Mouse (Mus musculus) CH12.LX (cell line): ENCODE measurements at regions not wholly inside any gene's neighbourhood (a gene's known extent, or its start where the extent isn't known, plus 50 kb on each side); places are given as distances from the start of the nearest gene placed in this dataset.

Experiments
- DNase-seq: peaks from one replicate; pipeline ENCODE4 v3.0.0-alpha.2; 2013; ENCODE audit errors: extremely low read depth
- H3K27ac ChIP-seq: 2 replicates; pipeline ENCODE4 v1.5.1; 2012; ENCODE audit warnings: low read depth, mild to moderate bottlenecking, control low read depth, moderate library complexity; ENCODE audit not compliant: insufficient read depth
- H3K27me3 ChIP-seq: replicated peaks from 2 replicates; pipeline ENCODE3; 2012; ENCODE audit warnings: inconsistent platforms
- H3K36me3 ChIP-seq, 2 experiments: replicated peaks in 1 of 2; 2 replicates each; pipeline versions ENCODE3 to v1.6.1; 2012; ENCODE audit warnings: inconsistent platforms in 1 of 2, low read length in 1 of 2, mild to moderate bottlenecking in 1 of 2, mixed read lengths in 1 of 2, moderate library complexity in 1 of 2; ENCODE audit not compliant: control insufficient read depth in 1 of 2, insufficient read depth in 1 of 2
- H3K4me1 ChIP-seq, 2 experiments: 2 replicates each; pipeline ENCODE4 v1.6.1; 2012; ENCODE audit warnings: inconsistent platforms in 1 of 2, moderate library complexity in 1 of 2; ENCODE audit not compliant: insufficient read depth in 2 of 2, control insufficient read depth in 1 of 2
- H3K4me2 ChIP-seq: 2 replicates; pipeline ENCODE4 v1.6.1; 2012; ENCODE audit warnings: low read depth, mild to moderate bottlenecking, control low read depth; ENCODE audit not compliant: poor library complexity, insufficient read depth, severe bottlenecking
- H3K4me3 ChIP-seq, 3 experiments: fragments of 150-350 bp in 1 of 3; sonication (generic) in 1 of 3; replicated peaks in 1 of 3; 2 replicates each; pipeline versions ENCODE3 to v1.5.1; 2011 to 2012; ENCODE audit warnings: low read depth in 2 of 3, low read length in 2 of 3, mild to moderate bottlenecking in 2 of 3, moderate library complexity in 2 of 3, control low read depth in 1 of 3, improper control_type of control experiment in 1 of 3, inconsistent platforms in 1 of 3, mixed read lengths in 1 of 3; ENCODE audit not compliant: poor library complexity in 1 of 3
- H3K79me2 ChIP-seq: replicated peaks from 2 replicates; pipeline ENCODE4 v1.6.1; 2012; ENCODE audit warnings: mild to moderate bottlenecking, moderate library complexity; ENCODE audit not compliant: control insufficient read depth, poor library complexity, insufficient read depth, severe bottlenecking; ENCODE audit errors: extremely low read depth
- H3K9ac ChIP-seq: 2 replicates; pipeline ENCODE4 v1.6.1; 2012; ENCODE audit warnings: low read depth, mild to moderate bottlenecking, control low read depth, moderate library complexity; ENCODE audit not compliant: insufficient read depth
- H3K9me3 ChIP-seq: replicated peaks from 2 replicates; pipeline ENCODE3; 2012; ENCODE audit warnings: low read length, inconsistent platforms, mixed read lengths
- BHLHE40 ChIP-seq: IDR thresholded peaks from 2 replicates; pipeline ENCODE4 v1.6.1; 2011; ENCODE audit warnings: mild to moderate bottlenecking, low read depth, low read length, improper control_type of control experiment
- CHD2 ChIP-seq: IDR thresholded peaks from 2 replicates; pipeline ENCODE4 v1.6.1; 2011; ENCODE audit warnings: low read length, improper control_type of control experiment
- E2F4 ChIP-seq: IDR thresholded peaks from 2 replicates; pipeline ENCODE4 v1.6.1; 2011; ENCODE audit warnings: low read depth, low read length, improper control_type of control experiment; ENCODE audit not compliant: insufficient replicate concordance
- ELF1 ChIP-seq: IDR thresholded peaks from 2 replicates; pipeline ENCODE4 v1.6.1; 2014; ENCODE audit warnings: low read depth, mild to moderate bottlenecking, inconsistent platforms, low read length, improper control_type of control experiment
- EP300 ChIP-seq: IDR thresholded peaks from 2 replicates; pipeline ENCODE4 v1.6.1; 2011; ENCODE audit warnings: low read length, improper control_type of control experiment
- GABPA ChIP-seq: IDR thresholded peaks from 2 replicates; pipeline ENCODE4 v1.6.1; 2012; ENCODE audit warnings: low read depth, low read length, improper control_type of control experiment, inconsistent platforms; ENCODE audit not compliant: insufficient replicate concordance
- IRF4 ChIP-seq: IDR thresholded peaks from 2 replicates; pipeline ENCODE4 v1.6.1; 2014; ENCODE audit warnings: low read depth, mild to moderate bottlenecking, inconsistent platforms, low read length, improper control_type of control experiment
- JUN ChIP-seq: IDR thresholded peaks from 2 replicates; pipeline ENCODE4 v1.6.1; 2011; ENCODE audit warnings: low read depth, mild to moderate bottlenecking, low read length, improper control_type of control experiment, moderate library complexity; ENCODE audit not compliant: insufficient read depth
- JUND ChIP-seq: conservative IDR thresholded peaks from 2 replicates; pipeline ENCODE4 v1.6.1; 2011; ENCODE audit warnings: low read depth, low read length, improper control_type of control experiment
- MAFK ChIP-seq: IDR thresholded peaks from 2 replicates; pipeline ENCODE4 v1.6.1; 2011; ENCODE audit warnings: low read length, improper control_type of control experiment; ENCODE audit not compliant: insufficient replicate concordance
- MAX ChIP-seq: IDR thresholded peaks from 2 replicates; pipeline ENCODE4 v1.6.1; 2011; ENCODE audit warnings: low read length, improper control_type of control experiment
- MAZ ChIP-seq: IDR thresholded peaks from 2 replicates; pipeline ENCODE4 v1.6.1; 2012; ENCODE audit warnings: low read depth, mild to moderate bottlenecking, inconsistent platforms, low read length, improper control_type of control experiment, moderate library complexity
- MEF2A ChIP-seq: IDR thresholded peaks from 2 replicates; pipeline ENCODE4 v1.6.1; 2014; ENCODE audit warnings: low read depth, mild to moderate bottlenecking, inconsistent platforms, low read length, improper control_type of control experiment, borderline replicate concordance
- MXI1 ChIP-seq: IDR thresholded peaks from 2 replicates; pipeline ENCODE4 v1.6.1; 2011; ENCODE audit warnings: mild to moderate bottlenecking, low read depth, low read length, improper control_type of control experiment
- MYC ChIP-seq: IDR thresholded peaks from 2 replicates; pipeline ENCODE4 v1.6.1; 2011; ENCODE audit warnings: low read depth, mild to moderate bottlenecking, improper control_type of control experiment, low read length
- NELFE ChIP-seq: IDR thresholded peaks from 2 replicates; pipeline ENCODE4 v1.6.1; 2011; ENCODE audit warnings: low read depth, low read length, improper control_type of control experiment
- PAX5 ChIP-seq: IDR thresholded peaks from 2 replicates; pipeline ENCODE4 v1.6.1; 2012; ENCODE audit warnings: low read length, inconsistent platforms, mixed read lengths
- POLR2A ChIP-seq: IDR thresholded peaks from 2 replicates; pipeline ENCODE4 v1.6.1; 2011; ENCODE audit warnings: low read depth, mild to moderate bottlenecking, improper control_type of control experiment, low read length
- POLR2AphosphoS2 ChIP-seq: IDR thresholded peaks from 2 replicates; pipeline ENCODE4 v1.6.1; 2011; ENCODE audit warnings: low read depth, low read length, improper control_type of control experiment
- RAD21 ChIP-seq: IDR thresholded peaks from 2 replicates; pipeline ENCODE4 v1.6.1; 2011; ENCODE audit warnings: low read depth, mild to moderate bottlenecking, low read length, improper control_type of control experiment, moderate library complexity
- RCOR1 ChIP-seq: conservative IDR thresholded peaks from 2 replicates; pipeline ENCODE4 v1.6.1; 2012; ENCODE audit warnings: low read depth, mild to moderate bottlenecking, inconsistent platforms, low read length, improper control_type of control experiment
- SIN3A ChIP-seq: IDR thresholded peaks from 2 replicates; pipeline ENCODE4 v1.6.1; 2012; ENCODE audit warnings: low read length, improper control_type of control experiment, inconsistent platforms
- SMC3 ChIP-seq: IDR thresholded peaks from 2 replicates; pipeline ENCODE4 v1.6.1; 2011; ENCODE audit warnings: low read depth, low read length, improper control_type of control experiment
- TBP ChIP-seq: conservative IDR thresholded peaks from 2 replicates; pipeline ENCODE4 v1.6.1; 2011; ENCODE audit warnings: low read depth, low read length, improper control_type of control experiment
- TCF12 ChIP-seq: IDR thresholded peaks from 2 replicates; pipeline ENCODE4 v1.6.1; 2014; ENCODE audit warnings: low read depth, mild to moderate bottlenecking, inconsistent platforms, low read length, improper control_type of control experiment
- ZC3H11A ChIP-seq: IDR thresholded peaks from 2 replicates; pipeline ENCODE4 v1.6.1; 2012; ENCODE audit warnings: low read depth, mild to moderate bottlenecking, inconsistent platforms, low read length, improper control_type of control experiment
- ZKSCAN1 ChIP-seq: IDR thresholded peaks from 2 replicates; pipeline ENCODE4 v1.6.1; 2012; ENCODE audit warnings: low read depth, inconsistent platforms, low read length, improper control_type of control experiment, borderline replicate concordance
- ZNF384 ChIP-seq: IDR thresholded peaks from 2 replicates; pipeline ENCODE4 v1.6.1; 2012; ENCODE audit warnings: low read depth, low read length, improper control_type of control experiment, inconsistent platforms
- dilution Hi-C: fragments of 300-500 bp; cut with MboI; formaldehyde crosslinking; loops from 2 replicates; pipeline ENCODE4 v1.14.3; 2020; ENCODE audit warnings: low sequenced_read_pairs; ENCODE audit not compliant: extremely low pct_unique_long_range_greater_than_20kb, extremely low pct_ligation_motif_present
- in situ Hi-C: fragments of 300-500 bp; cut with MboI; formaldehyde crosslinking; loops from 3 replicates; pipeline ENCODE4 v1.14.3; 2019; ENCODE audit warnings: low sequenced_read_pairs, low pct_ligation_motif_present, low pct_unique_long_range_greater_than_20kb, mixed read lengths

- Histone ChIP-seq H3K9me3 (no peaks in the 10 kb centered on the region), H3K4me3 (no peak overlapping the region), H3K79me2 (no peaks in the 10 kb centered on the region), H3K27me3 (no peaks in the 10 kb centered on the region), H3K9ac (no peak overlapping the region), H3K36me3 (no peaks in the 10 kb centered on the region), H3K27ac (no peak overlapping the region), H3K4me1 (no peaks in the 10 kb centered on the region), H3K4me2 (no peak overlapping the region)
- DNase-seq = no peak
- in situ Hi-C loops (no loop called here), dilution Hi-C loops (no loop called here)
- no peak for TF ChIP-seq EP300
- no peak for TF ChIP-seq RCOR1
- TF ChIP-seq ZC3H11A = no peak
- no peak for TF ChIP-seq ELF1
- TF ChIP-seq CHD2 = no peak
- TF ChIP-seq POLR2AphosphoS2 = no peak
- TF ChIP-seq SIN3A = no peak
- no peak for TF ChIP-seq MXI1
- no peak for TF ChIP-seq ZNF384
- TF ChIP-seq POLR2A = no peak
- no peak for TF ChIP-seq MEF2A
- no peak for TF ChIP-seq E2F4
- TF ChIP-seq RAD21 = no peak
- no peak for TF ChIP-seq TCF12
- TF ChIP-seq MYC = no peak
- TF ChIP-seq NELFE = no peak
- TF ChIP-seq TBP = no peak
- no peak for TF ChIP-seq MAX
- no peak for TF ChIP-seq MAFK
Observed at GRCm38 (mm10) chr15:42329742-42330141, 2195.6 kb downstream of the 9330182O14Rik start.

GRCm38 (mm10) chr15:42333642-42334041 is 2199.5 kb downstream of the 9330182O14Rik start:
- Histone ChIP-seq H3K27me3 (no peaks in the 10 kb centered on the region), H3K27ac (no peak overlapping the region), H3K79me2 (no peaks in the 10 kb centered on the region), H3K4me1 (no peaks in the 10 kb centered on the region), H3K9ac (no peak overlapping the region), H3K4me2 (no peak overlapping the region), H3K4me3 (no peak overlapping the region), H3K36me3 (no peaks in the 10 kb centered on the region), H3K9me3 (no peaks in the 10 kb centered on the region)
- TF ChIP-seq MAFK = no peak
- no peak for TF ChIP-seq GABPA
- TF ChIP-seq PAX5 = no peak
- no peak for TF ChIP-seq RAD21
- no peak for TF ChIP-seq SMC3
- TF ChIP-seq JUN = no peak
- no peak for TF ChIP-seq IRF4
- no peak for TF ChIP-seq ZKSCAN1
- TF ChIP-seq ZC3H11A = no peak
- TF ChIP-seq BHLHE40 = no peak
- no peak for TF ChIP-seq ZNF384
- TF ChIP-seq JUND = no peak
- no peak for TF ChIP-seq MAX
- TF ChIP-seq TBP = no peak
- TF ChIP-seq POLR2A = no peak
- TF ChIP-seq POLR2AphosphoS2 = no peak
- TF ChIP-seq MAZ = no peak
- no peak for TF ChIP-seq NELFE
- no peak for TF ChIP-seq MEF2A
- TF ChIP-seq CHD2 = no peak
- dilution Hi-C loops (no loop called here), in situ Hi-C loops (no loop called here)
- no peak for DNase-seq
